Mouse (Mus musculus) embryonic facial prominence, embryonic 11.5 days (tissue): ENCODE data around the gene Ccni. TPM values are rescaled to one million over a fixed set of nuclear protein-coding genes. Genes with fewer than 3 reads are reported as not detected.

Source experiments
- polyA plus RNA-seq: library from polyadenylated mRNA; unstranded; fragments of >200 nt; fragmentation: Nextera tagmentation; extraction: Ambion mirVana; gene quantifications from 2 replicates; pipeline ENCODE4 v1.2.1, GENCODE M21; 2014

Gene Ccni
- polyA plus RNA-seq, 1 experiment from 2014 or later, result 167 TPM

Other genes starting within 250 kb of the Ccni start
- 0.45 and 0.66 TPM in 2 replicates for gene Sowahb, start 161.5 kb downstream of the Ccni start, polyA plus RNA-seq
- gene Sept11, start 113.1 kb downstream of the Ccni start, polyA plus RNA-seq, result 236 and 261 TPM in 2 replicates
- 1.4 and 1.7 TPM in 2 replicates for gene 2010109A12Rik, start within 50 bp of the Ccni start, polyA plus RNA-seq
- 85.7 and 102 TPM in 2 replicates for gene Ccng2, start 60.8 kb upstream of the Ccni start, polyA plus RNA-seq